Mouse (Mus musculus): Measurements from ENCODE around the gene Il17f.
"Not testable (repeated sequence)": the region's sequence is repeated elsewhere in the genome, so short reads cannot be mapped to it uniquely, and the experiment has no call there.

Gene Il17f

DNA sequence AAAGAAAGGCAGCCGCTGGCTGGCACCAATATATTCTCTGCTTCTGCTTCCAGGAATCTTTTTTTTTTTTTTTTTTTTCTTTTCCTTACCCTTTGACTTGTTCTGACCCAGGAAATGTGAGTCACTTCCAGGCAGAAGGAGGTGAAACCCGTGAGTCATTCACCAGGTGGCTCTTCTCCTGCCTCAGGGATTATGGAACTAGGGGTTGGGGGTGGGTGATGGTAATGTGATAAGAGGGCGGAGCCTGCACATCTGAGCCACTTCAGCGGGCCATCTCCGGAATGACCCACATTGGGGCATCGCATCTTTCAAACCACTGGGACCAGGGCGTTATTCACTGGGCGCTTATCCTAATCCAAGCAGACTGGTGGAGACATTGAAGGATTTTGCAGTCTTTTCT lies 3.4 kb downstream of the Il17f start:
- no peak for DNase-seq (ENCODE audit: low read depth, low spot score)

DNA sequence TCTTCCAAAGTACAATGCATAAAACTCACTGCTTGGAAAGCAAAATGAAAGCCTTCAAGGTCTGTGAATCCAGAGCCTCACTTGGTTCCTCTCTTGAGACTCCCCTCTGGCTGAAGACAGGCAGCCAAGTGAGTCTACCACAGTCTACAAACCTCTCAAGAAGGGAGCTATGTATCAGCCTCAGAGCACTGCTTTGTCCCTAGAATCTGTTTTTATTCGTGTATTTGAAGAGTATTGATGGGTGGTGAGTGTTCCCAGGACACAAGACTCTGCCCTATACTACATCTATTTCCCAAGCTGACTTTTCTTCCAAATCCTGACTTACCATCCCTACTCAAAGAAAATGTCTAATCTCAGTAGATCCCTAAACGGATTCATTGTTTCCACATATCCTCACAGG lies 12.1 kb downstream of the Il17f start:
- no peak for DNase-seq (ENCODE audit: low read depth, low spot score)

DNA sequence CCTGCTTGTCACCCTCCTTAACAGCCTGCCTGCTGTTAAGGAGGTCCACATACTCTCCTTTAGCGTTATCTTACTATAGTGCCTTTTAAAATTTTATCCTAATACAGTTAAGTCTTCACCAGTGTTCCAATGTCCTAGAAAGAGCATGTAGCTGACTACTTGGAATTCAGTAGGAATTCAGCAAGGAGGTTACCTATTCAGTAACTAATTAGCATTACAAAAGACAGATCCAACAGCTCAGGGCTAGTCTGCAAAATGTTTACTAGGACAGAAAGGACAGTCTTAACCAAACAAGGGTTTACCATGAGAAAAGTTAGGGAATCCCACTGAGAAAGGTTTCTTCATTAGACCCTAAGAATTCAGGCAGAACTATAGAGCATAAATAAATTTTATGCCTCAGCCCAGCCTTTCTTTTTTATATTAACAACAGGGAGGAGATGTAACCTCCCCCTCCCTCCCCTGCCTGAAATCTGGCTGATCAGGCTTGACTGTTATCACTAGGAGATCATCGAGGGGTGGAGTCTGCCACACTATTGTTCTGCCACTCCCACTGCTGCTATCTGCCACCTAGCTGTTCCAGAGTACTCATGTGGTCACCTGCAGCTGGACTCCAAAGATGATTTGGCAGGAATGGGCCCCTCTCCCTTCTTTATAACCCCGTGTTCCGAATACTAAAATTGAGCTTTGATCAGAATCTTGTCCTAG lies 16.2 kb downstream of the Il17f start:
- not testable (repeated sequence) for DNase-seq (ENCODE audit: low read depth, low spot score)

DNA sequence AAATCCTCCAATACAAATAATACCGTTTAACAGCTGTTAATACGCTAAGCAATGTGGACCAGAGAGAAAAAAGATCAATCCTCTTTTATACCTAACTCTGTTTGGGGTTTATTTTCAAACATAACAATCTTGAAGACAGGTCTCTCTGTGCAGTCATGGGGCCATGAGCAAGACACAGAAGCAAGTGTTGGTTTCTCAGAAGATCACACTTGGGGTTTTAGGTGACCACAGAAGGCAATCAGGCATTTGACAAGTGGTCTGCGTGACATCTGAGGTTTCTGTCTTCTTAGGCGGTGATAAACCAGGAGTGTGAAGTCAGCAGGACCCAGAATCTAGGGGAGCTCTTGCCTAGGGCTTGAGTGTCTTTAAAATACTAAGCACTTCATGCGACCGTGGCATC lies 23.9 kb downstream of the Il17f start:
- DNase-seq (ENCODE audit: low read depth, low spot score), result no peak

DNA sequence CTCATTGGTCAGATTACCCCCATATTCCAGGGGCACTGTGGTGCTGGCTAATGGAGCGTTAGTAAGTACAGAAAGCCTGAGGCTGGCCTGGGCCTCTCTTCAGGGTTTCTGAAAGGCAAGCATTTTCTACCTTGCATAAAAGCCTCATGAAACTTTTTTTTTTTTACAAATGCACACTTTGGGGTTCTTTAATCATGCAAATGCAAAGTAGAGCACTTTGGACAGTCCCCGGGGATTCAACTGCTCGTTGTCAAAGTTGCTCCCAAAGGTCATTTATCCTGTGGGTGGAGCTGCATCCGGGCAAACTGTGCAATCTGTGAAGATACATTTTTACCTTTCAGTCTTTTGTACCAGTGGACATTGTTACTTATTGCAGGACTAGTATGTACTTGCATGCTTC lies 29.0 kb downstream of the Il17f start:
- no peak for DNase-seq (ENCODE audit: low read depth, low spot score)

DNA sequence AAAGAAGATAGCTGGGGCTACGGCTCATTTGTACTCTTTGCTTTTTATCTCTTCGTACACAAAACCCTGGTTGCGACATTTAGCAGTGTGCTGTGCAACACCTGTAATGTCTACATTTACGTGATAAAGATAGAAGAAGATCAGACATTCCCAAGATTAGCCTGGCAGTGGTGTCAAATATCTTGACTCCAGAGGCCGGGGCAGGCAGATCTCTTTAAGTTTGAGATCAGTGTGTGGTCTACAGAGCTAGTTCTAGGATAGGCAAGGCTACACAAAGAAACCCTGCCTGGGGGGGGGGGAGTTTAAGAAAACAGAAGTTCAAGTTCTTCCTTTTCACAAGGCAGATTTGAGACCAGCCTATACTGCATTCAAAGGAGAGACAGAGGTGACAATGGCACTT lies 30.1 kb downstream of the Il17f start:
- DNase-seq (ENCODE audit: low read depth, low spot score), result no peak

DNA sequence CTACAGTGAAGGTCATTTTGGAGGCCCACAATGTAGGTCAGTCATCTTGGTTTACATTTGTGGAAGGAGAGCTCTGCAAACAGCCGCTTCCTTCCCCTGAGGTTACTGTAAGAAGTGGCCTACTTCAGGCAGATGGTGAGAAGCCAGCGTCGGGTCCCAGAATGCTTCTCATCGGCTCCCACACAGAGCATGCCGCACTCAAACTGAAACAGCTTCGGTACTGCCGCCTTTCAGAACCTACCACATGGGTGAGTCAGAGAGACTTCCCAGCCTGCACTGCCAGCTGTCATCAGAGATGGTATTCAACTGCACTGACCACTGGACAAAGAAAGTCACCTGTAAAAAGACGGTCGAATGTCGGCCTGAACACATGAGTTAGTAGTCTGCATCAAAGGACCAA lies 30.6 kb downstream of the Il17f start:
- no peak for DNase-seq (ENCODE audit: low read depth, low spot score)

DNA sequence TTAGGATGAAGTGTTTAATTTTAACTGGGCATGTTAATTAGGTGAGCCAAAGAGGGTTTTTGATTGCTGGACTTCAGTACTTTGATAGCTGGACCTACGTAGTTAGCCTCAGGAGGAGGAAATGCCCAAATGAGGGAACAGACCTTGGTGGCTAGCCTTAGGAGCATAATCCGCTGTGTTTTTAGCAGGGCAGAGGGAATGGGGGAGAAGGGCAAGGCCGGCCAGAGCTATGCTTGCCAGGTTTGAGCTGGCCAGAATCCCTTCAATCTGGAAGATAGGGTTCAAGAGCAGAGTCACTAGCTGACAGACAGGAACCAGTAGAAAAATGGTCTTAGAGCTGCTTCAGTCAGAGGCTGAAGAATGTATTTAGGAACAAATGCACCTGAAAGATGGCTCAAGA lies 32.8 kb downstream of the Il17f start:
- no peak for DNase-seq (ENCODE audit: low read depth, low spot score)

DNA sequence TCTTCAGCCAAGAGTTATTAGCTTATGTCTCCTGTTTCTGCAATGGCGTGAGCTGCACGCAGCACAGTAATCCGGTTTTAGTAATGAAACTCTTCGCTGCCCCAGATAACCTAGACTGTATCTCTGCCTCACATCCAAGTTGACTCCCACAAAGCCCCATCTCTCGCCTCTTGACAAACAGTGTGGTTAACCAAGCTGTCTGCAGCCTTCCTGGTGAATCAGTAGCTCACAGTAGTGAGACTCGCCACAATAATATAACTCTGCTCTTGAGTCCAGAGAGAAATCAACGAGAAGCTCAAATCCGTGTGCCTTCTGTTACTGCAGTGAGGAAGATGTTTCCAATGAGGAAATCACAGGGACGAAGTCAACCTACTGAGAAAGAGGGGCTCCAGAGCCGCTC lies 36.0 kb downstream of the Il17f start:
- DNase-seq (ENCODE audit: low read depth, low spot score), result no peak

DNA sequence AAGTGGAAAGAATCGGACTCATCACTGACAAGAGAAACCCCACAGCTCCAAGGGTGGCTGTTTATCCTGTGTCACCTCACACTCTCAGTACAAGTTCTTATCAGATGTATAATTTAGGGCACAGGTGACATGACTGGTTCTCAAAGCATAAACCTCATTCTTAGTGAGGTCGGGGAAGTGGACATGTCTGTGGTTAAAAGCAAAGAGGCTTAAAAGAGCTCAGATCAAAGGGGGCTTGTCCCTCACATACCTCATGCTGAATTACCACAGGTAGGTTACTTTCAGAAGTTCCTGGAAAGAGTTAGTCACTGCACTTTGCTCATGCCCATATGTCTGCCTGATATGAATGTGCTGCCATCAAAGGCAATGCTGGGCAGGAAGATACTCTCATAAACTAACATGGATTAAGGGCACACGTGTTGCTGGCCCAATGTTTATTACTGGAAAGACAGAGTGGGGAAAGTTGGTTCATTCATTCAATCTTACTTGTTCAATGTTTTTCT lies 49.9 kb downstream of the Il17f start:
- DNase-seq (ENCODE audit: low read depth, low spot score), result no peak

DNA sequence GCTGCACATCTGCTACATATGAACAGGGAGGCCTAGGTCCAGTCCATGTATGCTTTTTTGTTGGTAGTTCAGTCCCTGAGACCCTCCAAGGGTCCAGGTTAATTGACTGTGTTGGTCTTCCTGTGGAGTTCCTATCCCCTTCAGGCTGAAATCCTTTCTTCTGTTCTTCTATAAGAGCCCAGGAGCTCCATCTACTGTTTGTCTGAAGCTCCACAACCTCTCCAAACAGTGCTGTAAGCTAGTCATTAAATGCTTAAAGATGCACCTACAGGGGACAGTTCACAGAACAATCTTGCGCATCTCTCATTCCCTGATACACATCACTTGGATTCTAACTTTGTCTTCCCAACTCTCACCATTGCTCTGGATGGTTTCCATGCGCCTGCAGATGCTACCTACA lies 51.9 kb downstream of the Il17f start:
- no peak for DNase-seq (ENCODE audit: low read depth, low spot score)

DNA sequence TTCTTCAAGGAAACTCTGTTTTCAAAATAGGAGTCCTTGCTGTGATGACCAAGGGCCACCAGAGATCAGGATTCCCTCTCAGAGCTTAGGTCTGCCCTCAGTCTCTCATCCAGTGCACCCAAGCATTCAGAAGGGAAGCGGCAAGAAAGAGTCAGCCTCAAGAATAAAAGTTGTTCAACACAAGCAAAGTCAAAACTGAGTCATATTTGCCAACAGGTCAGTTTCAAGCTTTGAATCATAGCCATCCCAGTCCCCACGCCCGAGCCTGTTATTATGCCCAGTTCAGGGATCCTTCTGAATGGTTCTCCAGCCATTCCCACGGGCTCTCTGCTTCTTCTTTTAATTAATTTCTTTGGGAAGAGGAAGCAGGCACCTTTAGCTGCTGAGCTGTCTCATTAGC lies 53.8 kb downstream of the Il17f start:
- DNase-seq (ENCODE audit: low read depth, low spot score), result no peak

DNA sequence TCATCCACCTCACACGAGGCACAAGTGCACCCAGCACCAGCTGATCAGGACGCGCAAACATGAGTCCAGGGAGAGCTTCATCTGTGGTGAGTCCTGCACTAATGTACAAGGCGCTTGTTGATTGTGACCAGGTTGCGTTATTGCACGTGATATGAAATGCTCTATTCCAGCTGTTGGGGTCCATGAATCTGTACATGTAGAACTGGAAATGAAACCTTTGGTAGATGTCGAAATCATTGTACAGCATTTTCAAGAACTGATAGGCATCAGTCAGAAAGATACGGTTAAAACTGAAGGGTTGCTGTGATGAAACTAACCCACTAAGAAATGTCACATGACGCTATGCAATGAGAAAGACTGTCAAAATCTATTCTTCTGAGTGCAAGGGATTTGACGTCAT lies 59.5 kb downstream of the Il17f start, which contains the start of gene Il17a:
TSS of gene Il17a (plus strand) at position 3 of the 400 bp plus-strand sequence.
- DNase-seq (ENCODE audit: low read depth, low spot score), result no peak
